Mouse (Mus musculus) myocyte (in vitro differentiated cells): ENCODE data around the gene Stag1.

Source experiments
- POLR2A ChIP-seq: IDR thresholded peaks from one replicate; pipeline ENCODE4 v1.6.1; 2011; ENCODE audit warnings: low read depth, mild to moderate bottlenecking, control low read depth, moderate library complexity; ENCODE audit not compliant: insufficient read length
- REST ChIP-seq: IDR thresholded peaks from one replicate; pipeline ENCODE4 v1.6.1; 2011; ENCODE audit warnings: mild to moderate bottlenecking, control low read depth, moderate library complexity; ENCODE audit not compliant: insufficient read depth, insufficient read length

GRCm38 (mm10) chr9:100731839-100732238 is 134.2 kb downstream of the Stag1 start:
- TF ChIP-seq POLR2A (no peak), REST (no peak)
